Mouse (Mus musculus): ENCODE data around the gene Crtc1. TPM values are rescaled to one million over a fixed set of nuclear protein-coding genes. Genes with fewer than 3 reads are reported as not detected.

The Crtc1 gene
- total RNA-seq, 2 experiments from 2014 or later: 8.9 to 12.0 TPM

GRCm38 (mm10) chr8:70463306-70463705 lies 23.9 kb upstream of the Crtc1 start:
- no peak for DNase-seq

DNA sequence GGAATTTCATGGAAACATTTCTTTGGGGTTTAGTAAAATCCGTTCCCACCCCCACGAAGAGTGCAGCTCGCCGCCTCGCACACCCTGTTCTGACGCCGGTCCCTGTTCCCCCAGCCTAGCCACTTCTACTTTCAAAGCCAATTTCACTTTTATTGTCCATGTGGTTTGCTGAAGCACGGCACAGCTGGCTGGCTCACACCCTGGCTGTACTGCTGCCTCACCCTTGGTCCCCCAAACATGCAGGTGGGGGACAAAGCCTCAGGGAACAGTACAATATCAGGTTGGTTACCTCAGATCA lies 23.1 kb upstream of the Crtc1 start:
- no peak for DNase-seq

- no peak for DNase-seq
These were observed 22.6 kb upstream of the Crtc1 start for GRCm38 (mm10) chr8:70461765-70462515.

DNA sequence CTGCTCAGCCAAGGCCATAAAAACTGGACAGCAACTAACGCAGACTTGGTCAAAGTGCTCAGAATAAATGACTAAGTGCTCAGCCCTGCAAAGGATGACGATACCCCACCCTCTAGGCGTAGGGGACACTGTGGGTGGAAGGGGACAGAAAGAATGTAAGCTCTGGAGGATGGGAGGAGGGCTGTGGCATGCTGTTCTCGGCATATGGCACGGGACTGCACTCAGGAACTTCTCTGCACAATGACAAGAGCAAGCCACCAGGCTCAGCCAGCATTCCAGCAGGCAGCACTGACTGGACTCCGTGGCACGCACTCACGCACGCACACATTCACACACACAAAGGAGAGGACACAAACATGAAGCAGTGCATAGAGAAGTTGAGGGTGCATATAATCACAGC lies 21.2 kb upstream of the Crtc1 start:
- no peak for DNase-seq

- DNase-seq: no peak
These were observed 20.8 kb upstream of the Crtc1 start for GRCm38 (mm10) chr8:70460199-70460598.

GRCm38 (mm10) chr8:70459636-70460035 lies 20.3 kb upstream of the Crtc1 start:
- DNase-seq: no peak

- no peak for DNase-seq
These were observed 19.1 kb upstream of the Crtc1 start for GRCm38 (mm10) chr8:70458462-70458861.

DNA sequence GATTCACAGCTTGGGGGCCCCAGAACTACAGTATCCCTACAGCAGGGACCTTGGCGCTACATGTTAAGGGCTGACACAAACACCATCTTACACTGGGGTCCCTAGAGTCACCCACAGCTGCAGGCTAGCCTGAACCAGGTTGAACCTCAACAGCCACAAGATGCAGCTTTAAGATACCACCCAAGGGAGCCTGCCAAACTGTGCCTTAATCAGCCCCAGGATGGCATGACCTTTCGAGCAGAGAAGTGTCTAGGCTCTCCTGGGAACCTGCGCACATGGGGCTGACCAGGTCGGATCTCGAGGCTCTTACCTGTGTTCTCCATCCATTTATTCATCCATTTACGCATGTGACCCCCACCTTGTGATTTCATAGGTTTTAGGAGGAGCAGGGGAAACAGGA lies 18.5 kb upstream of the Crtc1 start:
- DNase-seq: no peak

- DNase-seq: no peak
These were observed 17.6 kb upstream of the Crtc1 start for GRCm38 (mm10) chr8:70456996-70457395.

GRCm38 (mm10) chr8:70453852-70454251 lies 14.5 kb upstream of the Crtc1 start:
- no peak for DNase-seq

DNA sequence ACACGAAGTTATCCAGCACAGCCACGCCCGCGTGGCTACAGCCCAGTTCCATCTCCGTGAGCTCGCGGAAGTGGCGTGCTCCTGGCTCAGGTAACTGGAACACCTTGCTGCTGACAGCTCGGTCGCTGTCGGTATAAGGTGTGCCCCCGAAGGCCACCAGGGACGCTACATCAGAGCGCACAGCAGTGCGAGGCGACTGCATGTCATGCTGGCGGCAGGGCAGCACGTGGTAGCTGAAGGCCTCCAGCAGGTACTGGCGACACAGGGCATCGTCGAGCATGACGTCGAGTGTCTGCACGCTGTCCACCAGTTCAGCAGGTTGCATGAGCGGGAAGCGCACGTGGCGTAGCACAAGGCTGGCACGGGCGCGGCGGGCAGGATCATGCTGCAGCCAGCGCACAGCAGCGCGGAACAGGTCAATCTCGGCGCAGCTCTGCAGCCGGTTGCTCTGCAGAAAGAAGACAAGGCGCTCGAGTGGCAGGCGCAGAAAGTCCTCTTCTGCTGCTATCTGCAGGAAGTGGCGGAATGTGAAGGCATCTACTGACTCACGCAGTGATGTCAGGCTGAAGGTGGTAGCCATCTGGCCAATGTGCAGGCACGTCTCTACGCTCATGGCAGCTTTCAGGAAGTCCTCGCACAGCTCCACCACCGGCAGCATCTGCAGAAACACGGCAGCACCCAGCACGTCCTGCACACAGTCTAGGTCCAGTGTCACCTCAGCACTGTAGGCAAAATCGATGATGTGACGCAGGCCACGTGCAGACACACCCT lies 13.0 kb upstream of the Crtc1 start:
- no peak for DNase-seq

DNA sequence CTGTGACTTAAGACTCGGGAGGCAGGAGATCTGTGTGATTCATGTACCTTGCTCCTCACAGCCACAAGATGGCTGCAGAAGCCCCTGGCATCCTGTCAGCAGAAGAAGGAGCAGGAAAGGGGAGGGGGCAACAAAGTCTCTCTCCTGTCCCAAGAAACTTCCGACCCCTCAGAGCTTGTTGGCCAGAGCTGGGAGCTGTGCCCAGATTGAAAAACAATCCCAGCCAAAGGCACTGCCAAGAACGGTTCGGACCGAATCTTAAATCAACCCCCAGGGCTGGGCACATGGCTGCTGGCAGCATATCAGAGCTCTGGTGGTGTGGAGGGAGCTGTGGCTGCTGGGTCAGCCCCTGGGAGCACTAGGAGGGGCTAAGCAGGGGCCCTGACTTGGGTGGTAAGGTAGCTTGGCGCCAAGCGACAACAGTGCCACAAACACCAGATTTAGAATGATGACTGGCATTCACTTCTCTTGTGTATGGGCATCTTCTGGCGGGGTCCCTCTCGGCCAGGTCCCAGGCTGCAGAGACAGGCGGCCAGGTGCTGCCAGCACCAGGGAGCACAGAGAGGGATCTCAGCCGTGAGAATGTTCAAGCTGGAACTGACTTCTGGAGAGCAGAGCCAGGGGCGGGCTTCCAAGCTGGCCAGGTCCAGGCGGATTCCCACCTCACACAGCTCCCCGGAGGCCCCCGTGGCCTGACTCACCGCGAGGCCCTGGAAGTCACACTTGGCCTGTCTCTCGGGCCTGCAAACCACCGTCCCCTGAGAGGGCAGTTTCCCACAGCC lies 8.5 kb upstream of the Crtc1 start:
- DNase-seq: peak; percentile 58

DNA sequence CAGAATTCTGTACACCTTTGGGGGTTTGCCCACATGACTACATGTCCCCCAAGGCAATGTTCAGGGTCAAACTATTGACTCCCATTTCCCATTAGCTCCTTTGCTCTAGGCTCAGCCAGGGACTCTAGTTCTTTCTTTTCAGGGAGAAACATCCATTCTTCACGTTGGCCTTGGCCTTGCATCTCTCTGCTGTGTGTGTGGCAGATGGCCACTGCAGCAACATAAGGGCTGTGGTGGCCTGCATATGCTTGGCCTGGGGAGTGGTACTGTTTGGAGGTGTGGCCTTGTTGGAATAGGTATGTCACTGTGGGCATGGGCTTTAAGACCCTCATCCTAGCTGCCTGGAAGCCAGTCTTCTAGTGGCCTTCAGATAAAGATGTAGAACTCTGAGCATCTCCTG lies 6.6 kb upstream of the Crtc1 start:
- DNase-seq: no peak

GRCm38 (mm10) chr8:70443326-70443725 lies 3.9 kb upstream of the Crtc1 start:
- DNase-seq: no peak

DNA sequence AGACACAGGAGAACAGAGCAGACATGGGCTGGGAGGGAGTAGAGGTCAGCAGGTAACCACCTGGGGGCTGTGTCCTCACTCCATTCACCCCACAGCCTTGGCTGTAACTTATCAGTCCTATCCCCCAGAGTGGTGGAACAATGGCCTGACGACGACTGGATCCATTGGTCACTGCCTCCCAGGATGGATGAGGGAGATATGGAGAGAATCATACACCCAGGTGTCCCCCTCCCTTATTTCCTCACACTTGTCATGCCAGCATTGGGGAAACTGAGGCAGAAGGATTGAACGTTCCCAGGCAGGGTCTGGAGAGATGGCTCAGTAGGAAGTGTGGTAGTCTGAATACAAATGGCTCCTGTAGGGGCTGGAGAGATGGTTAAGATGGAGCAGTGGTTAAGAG lies 2.2 kb upstream of the Crtc1 start:
- no peak for DNase-seq

GRCm38 (mm10) chr8:70440246-70440645 lies 867 bp upstream of the Crtc1 start:
- DNase-seq: no peak

GRCm38 (mm10) chr8:70439848-70440179 lies 435 bp upstream of the Crtc1 start:
- no peak for DNase-seq

DNA sequence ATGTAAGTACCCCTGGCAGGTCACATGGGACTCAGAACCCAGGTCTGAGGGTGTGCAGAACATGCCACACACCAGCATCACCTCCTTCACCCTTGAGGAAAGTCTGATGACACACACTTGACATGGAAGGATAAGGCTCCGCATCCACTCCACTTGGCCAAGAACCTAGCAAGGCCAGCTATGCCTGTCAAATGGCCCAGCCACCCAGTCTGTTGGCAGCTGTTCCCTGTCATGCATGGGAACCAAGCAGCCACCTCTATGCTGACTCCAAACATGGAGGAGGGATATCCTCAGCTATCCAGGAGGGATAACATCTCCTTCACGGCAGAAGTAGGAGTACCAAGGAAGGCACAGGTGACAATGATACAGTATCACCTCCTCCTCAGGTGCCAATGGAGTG lies 956 bp downstream of the Crtc1 start:
- DNase-seq: no peak

DNA sequence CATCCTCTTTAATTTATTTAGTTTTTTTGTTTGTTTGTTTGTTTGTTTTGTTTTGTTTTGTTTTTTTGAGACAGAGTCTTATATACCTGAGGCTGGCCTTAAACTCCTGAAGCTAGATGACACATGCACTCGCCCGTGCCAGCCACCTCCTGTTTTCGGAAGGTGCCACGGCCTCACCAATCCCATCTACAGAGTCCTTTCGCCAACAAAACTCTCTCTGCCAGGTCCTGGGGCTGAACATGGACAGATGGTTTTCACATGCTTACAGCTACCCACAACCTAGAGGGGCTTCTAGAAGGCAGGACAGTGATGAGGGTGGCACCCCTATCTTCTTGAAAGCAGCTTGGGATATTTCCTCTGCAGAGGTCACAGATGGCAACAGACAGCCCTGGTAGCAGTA lies 4.2 kb downstream of the Crtc1 start:
- no peak for DNase-seq

GRCm38 (mm10) chr8:70432991-70433536 lies 6.3 kb downstream of the Crtc1 start:
- no peak for DNase-seq

GRCm38 (mm10) chr8:70431213-70431612 lies 8.2 kb downstream of the Crtc1 start:
- DNase-seq: no peak

- DNase-seq: no peak
These were observed 13.0 kb downstream of the Crtc1 start for GRCm38 (mm10) chr8:70426300-70426907.

GRCm38 (mm10) chr8:70422722-70423121 lies 16.7 kb downstream of the Crtc1 start:
- no peak for DNase-seq

Data from gastrocnemius, postnatal 10 days (tissue).